Mouse (Mus musculus) embryo, embryonic 10.5 days (tissue): Measurements from ENCODE around the gene Scd4.

Source experiments
- DNase-seq: peaks from one replicate; pipeline ENCODE4 v3.0.0-alpha.2; 2015; ENCODE audit warnings: low spot score

Scd4 gene

GRCm38 (mm10) chr19:44380065-44380464 is 47.2 kb downstream of the Scd4 start:
- no peak for DNase-seq

- no peak for DNase-seq
Measured at GRCm38 (mm10) chr19:44382682-44383321, 49.9 kb downstream of the Scd4 start.

DNA sequence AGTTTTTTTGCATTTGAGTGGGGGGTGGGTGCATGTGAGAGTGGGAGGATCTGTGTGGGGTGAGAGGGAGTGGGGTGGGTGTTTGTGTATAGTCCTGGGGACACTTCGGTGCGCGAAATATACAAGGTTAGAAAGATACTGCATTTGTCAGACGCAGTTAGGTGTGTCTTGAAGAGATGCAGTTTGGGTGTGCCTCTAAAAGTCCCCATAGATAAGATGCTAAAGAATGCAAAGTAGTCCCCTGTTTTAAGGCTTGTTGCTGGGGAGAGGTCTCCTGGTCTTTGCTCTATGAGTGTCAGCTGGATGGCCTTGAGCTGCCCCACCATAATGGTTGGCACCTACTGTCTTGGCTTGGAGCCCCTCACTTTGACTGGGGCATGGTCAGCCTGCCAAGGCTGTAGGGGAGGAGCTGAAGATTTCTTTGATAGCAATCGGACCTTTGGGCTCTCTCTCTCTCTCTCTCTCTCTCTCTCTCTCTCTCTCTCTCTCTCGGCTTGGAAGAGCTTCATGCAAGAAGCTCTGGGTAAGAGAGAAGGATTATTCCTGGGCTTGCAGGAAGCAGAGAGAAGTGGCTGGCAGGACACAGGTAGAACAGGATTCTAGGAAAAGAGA is 53.1 kb downstream of the Scd4 start:
- DNase-seq, result no peak

DNA sequence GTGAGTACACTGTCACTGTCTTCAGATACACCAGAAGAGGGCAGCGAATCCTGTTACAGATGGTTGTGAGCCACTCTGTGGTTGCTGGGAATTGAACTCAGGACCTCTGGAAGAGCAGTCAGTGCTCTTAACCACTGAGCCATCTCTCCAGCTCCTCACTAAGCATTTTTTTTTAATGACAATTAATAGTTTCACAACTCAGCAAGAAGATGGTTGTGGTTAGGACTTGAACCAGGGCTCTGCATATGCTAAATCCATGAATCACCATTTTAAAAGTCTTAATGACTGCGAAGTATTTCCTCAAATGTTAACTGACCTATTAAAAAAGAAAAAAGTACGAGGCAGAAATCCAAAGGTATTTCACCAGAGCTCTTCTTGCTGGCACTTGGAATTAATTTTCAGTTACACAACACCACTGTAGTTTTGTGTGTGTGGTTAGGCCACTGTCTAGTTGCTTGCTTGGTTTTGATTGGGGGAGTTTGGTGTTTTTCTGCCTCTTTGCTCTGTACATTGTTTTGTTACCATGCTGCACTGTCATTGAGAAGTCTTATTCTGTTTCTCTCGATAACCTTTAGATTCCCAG is 54.3 kb downstream of the Scd4 start:
- DNase-seq, result no peak

DNA sequence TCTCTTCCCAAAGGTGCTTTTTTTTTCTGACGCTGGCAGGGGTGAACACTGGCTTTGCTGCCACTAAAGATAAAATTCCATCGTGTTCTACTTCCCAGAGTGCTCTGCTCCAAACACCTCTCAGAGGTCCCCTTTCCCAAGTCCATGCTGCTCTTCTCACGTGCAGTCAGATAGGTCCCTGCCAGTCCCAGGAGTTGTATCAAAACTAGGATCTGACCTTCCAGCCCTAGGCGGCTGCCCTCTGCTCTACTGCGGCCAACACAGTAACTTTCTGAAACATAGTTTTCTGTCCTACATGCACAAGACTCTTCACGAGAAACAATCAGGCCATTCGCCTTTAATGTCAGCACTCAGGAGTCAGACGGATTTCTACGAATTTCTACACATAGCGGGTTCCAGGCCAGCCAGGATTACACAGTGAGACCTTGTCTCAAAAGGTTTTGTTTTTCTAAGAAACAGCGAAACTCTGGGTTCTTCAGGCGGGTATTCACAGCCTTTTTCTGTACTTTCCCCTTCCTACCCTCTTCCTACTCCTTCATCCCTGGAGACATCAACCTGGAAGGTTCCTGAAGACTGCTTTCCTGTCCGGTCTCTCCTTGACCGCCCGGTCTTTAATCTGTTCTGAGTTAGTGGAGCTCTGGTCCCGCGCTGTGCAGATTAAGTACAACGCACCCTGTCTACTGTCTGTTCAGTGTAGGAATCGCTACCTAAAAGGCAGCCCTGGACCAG is 55.0 kb downstream of the Scd4 start:
- no peak for DNase-seq

- peak; percentile 96 for DNase-seq
Measured at GRCm38 (mm10) chr19:44388475-44389428, 55.9 kb downstream of the Scd4 start.

GRCm38 (mm10) chr19:44389507-44389906 is 56.6 kb downstream of the Scd4 start:
- peak; percentile 14 for DNase-seq

DNA sequence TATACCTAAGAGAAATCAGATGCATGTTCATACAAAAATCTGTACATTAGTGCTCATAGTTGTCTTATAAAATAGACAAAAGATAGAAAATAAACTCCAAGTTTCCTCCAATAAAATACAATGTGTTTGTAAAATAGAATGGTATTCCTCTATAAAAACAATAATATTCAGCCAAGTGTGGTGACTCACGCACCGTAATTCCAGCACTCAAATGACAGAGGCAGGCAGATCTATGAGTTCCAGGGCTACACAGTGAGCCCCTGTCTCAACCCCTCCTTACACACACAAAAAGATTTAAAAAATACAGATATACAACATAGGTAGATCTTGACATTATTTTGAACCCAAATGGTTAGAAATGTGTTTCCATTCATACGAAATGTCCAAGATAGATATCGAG is 59.0 kb downstream of the Scd4 start:
- no peak for DNase-seq

DNA sequence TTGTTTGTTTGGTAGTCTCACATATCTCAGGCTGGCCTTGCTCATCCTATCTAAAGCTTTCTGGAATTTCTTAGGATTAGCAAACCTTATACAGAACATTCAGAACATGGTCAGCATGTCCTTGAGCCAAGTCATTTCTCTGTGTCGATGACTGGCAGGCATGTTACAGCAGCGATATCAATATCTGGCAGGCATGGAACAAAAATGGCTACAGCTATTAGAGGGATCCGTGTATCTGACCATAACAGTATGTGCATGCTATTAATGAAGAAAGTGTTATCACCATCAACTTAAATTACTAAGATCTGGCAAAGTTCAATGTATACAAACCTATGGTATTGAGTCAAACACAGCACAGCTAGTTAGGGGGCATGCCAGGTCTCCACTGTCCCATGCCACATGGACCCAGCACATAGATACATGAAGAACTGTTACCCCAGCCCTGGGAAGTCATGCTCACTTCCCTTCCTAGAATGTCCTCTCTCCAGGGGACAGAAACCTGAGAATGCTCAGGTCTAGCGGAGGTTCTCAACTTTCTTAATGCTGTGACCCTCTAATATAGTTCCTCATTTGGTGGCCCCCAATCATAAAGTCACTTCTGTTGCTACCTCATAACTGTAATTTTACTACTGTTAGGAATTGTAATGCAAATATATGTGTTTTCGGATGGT is 59.6 kb downstream of the Scd4 start:
- no peak for DNase-seq

DNA sequence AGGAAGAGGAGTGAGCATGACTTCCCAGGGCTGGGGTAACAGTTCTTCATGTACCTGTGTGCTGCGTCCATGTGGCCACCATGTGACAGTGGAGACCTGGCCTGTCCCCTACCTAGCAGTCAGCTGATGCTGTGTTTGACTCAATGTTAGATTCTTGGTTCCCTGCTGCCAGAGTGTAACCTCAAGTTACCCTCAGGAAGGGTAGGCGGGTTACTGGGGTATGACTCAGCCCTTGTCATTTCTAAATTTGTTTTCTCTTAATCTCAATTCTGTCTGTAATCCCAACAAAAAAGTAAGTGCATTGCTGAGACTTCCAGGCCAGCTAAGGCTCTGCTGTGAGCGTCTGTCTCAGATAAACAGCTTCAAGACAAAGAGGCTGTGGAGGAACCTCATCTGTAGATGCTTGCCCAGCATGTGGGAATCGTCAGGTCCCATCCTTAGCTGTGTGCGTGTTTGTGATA is 61.1 kb downstream of the Scd4 start:
- no peak for DNase-seq

DNA sequence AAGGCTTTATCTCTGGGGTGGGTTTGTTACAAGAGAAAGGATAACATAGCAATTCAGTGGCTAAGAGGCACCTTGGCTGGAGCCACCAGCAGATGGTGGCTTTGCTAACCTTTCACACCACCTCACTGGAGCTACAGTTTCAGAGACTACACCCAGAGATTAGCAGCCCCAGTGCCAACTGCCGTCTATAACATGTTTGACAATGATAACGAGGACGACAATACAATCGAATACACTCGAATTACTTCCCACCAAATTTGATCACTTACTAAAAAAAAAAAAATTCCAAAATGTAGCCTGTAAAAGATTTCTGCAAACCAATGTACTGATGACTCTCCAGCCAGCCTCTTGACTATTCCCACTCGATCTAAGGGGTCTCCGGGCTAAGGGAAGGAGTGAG is 62.1 kb downstream of the Scd4 start:
- no peak for DNase-seq
